Mouse (Mus musculus) c-Kit-negative CD71-positive TER-119-positive erythroid progenitor cells, embryonic 14.5 days (primary cell): ENCODE results near the gene Ccdc149.

Source experiments
- DNase-seq: peaks from one replicate; pipeline ENCODE4 v3.0.0-alpha.2; 2013; ENCODE audit warnings: low read depth, low spot score

Ccdc149 gene

DNA sequence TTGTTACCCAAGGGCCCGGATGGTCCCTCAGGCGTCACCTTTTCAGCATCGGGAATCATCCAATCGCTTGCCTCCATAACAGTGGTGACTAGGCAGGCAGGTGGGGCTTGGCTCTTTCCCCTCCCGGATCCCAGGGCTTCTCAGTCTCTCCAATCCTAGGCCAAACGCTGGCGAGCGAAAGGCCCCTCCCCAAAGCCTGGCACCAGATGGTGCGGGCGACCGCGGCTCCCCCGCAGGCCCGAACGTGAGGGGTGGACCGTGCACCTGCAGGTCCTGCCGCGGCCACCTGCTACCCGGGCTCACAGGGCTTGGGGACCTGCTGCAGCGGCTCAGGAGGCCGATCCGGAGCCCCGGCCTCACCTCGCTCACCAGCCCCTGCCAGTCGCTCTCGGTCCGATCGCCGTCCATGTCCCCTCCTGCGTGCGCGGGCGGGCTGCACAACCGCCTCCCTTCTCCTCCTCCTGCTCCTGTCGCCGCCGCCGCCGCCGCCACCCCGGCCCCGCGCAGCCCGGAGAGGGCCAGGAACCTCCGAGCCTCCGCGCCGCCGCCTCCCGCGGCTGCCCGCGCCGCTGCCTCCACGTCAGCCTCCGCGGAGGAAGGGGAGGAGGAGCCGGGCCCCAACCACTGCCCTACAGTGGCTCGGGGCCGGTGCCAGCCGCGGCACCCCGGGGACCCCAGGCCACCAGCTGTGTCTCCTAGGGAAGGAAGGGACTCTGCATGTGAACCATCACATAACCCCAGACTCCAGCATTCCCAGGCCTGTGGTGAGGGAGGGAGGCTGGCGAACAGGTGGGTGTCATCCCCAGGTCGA is at the start of gene Ccdc149:
Gene Ccdc149, minus strand, starts transcription at position 531 of the 811 bp plus-strand sequence.
- no peak for DNase-seq

DNA sequence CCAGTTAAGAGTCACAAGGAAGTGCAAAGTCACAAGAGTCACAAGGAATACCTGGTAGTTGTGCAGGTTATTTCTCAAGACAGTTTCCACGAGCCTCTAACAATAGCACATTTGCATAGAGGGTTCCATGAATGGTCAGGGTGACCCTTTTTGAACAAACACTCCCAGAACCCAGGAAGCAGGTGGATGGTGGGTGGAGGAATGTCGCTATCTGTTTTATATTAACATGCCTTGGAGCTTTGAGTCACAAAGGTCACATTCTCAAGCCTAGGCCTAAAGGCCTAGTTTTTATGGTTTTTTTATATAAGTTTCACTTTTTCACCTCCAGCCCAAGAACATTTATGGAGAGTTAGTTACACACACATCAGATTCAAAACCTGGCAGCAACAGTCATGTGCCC is 48.6 kb upstream of the Ccdc149 start:
- DNase-seq: no peak

DNA sequence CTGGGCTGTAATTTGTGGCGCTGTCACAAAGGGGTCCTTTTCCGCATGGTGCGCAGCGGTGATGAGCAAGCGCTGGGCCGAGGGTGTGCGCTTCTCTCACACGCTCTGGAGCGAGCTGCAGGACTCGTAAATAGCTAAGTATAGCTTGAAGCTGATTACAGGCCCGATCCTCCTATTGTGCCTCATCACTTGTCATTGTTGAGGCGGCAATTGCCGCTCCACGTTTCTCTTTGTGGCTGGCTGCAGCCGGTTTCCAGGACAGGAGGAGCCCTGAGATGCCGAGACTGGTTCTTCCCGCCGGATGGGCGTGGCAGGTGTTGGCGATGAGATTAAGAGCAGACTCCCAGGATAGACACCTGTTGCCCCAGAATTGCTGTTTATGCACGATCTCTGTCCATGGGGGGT is 44.8 kb upstream of the Ccdc149 start:
- no peak for DNase-seq

GRCm38 (mm10) chr5:52515246-52516021 is 44.1 kb upstream of the Ccdc149 start:
- DNase-seq: no peak

GRCm38 (mm10) chr5:52511089-52511488 is 39.8 kb upstream of the Ccdc149 start:
- no peak for DNase-seq

- DNase-seq: no peak
Observed at GRCm38 (mm10) chr5:52509416-52509815, 38.1 kb upstream of the Ccdc149 start.

DNA sequence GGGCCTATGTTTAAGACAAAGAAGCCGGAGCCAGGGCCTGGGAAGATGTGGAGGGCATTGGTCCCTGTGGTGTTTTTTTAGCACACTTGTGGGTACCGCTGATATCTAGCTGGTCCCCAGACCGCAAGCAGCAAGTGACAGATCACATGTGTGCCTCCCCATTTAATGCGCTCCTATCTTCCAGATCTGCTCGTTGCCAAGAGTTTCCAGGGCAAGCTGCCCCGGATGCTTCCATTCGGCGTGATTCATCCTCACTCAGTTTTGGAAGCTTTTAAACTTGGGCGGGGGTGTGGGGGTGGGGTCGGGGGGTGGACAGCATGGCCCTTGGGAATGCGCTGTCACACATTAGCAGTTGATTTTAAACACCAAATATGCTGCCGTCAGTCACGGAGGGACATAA is 33.3 kb upstream of the Ccdc149 start:
- DNase-seq: no peak

- DNase-seq: no peak
Observed at GRCm38 (mm10) chr5:52504148-52504547, 32.8 kb upstream of the Ccdc149 start.

DNA sequence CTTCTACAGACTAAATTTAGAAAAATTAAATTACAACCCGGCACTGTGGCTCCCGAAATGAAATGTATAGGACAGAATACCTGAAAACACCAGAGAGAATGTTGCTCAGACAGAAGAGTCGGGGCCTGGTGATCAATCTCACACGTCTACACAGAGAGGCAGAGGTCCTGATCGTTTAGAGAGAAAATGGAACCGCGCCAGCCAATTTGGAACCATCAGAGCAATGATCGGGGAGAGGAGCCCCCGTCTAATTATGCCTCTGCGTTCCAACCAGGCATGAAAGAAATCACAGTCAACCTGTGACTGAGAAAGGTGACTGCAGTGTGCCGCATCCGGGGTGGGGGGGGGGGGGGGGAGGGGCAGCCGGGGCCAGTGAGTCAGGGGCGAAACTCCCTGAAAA is 24.4 kb upstream of the Ccdc149 start:
- no peak for DNase-seq

- DNase-seq: no peak
Observed at GRCm38 (mm10) chr5:52491496-52491895, 20.2 kb upstream of the Ccdc149 start.

- DNase-seq: no peak
Observed at GRCm38 (mm10) chr5:52487559-52488430, 16.5 kb upstream of the Ccdc149 start.

DNA sequence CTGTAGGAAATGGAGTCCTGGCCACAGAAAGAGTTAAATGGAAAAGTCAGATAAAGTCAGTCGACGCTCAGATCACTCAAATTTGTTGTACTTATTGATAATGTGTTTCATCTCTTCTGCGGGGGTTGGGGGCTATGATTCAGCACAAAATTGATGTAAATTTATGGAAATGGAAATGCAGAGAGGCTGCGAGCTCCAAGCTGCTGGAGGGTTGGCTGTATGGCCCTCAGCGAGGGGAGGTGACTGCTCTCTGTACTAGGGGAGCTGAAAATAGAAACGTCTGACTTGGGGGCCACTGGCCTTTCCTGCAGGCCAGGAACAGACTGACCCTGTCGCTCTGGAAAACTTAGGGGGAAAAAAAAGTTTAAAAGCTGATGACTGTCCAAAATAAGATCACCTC is 5.5 kb upstream of the Ccdc149 start:
- DNase-seq: no peak

DNA sequence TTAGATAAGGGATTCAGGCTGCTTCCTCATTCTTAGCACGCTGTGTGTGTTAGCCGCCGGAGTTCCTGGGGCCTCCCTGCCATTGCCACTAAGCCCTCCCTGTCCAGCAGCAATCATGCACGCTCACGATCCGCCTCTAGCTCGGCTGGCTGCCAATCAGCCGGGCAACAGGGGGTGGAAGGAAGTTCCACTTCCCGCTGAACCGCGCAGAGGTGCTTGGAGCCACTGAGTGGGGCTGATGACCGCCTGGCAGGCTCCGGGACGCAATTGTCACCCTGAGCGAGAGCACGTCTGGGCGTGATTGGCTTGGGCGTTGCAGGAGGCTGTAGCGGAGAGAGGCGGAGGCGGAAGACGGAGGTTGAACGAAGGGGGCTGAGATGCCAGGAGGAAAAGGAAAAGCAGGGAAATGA is 5.0 kb upstream of the Ccdc149 start:
- DNase-seq: no peak

DNA sequence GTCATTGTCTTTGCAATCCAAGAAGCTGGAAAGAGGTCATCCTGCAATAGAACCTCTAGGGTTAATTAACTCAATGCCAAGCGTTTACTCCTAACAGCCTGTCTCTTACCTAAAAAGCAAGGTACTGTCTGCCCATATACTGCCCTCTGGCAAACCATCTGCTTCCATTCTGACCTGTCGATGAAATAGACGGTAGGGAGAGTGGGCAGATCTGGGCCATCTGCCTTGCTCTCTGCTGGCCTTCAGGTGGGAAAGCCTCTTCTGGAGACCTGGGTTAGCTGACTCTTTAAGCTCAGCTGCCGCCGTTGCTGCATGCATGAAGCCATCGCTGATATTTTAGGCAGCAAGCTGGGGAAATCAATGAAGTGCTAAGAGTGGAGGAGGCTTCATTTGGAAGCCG is 2.7 kb upstream of the Ccdc149 start:
- DNase-seq: no peak

DNA sequence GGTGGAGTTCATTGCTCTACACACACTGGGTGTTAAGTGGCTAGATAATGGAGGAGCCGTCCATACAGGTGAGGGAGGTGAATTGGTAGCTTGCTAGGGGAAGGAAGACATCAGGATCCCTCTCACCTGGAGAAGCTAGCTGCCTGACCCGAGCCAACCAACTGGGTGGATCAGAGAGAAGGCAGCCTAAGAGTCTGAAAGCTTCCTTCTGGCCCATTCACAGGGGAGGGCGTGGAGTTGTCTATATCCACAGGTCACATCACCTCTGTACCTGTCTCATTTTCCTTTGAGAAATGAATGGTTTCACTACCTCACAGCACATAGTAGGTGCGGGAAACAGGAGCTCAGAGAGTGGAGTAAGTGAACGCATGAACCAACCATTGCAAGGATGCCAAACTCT is 770 bp downstream of the Ccdc149 start:
- no peak for DNase-seq

GRCm38 (mm10) chr5:52467841-52468240 is 3.5 kb downstream of the Ccdc149 start:
- DNase-seq: no peak

DNA sequence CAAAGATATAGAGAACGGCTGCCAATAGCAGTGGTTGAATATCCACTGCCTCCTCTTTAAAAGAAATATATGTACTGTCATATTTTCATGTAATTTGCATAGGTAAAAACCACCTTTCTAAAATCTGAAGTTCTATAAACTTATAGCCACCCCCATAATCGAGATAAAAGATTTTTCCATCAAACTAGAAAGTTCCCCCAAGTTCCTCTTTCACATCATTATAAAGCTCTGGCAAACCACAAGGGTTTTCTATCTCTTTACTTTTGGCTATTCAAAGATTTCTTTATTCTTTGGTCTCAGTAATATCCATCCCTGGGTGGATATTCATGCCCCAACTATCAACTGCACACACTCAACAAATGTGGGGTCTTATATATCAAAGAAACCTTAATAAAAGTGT is 8.9 kb downstream of the Ccdc149 start:
- no peak for DNase-seq

DNA sequence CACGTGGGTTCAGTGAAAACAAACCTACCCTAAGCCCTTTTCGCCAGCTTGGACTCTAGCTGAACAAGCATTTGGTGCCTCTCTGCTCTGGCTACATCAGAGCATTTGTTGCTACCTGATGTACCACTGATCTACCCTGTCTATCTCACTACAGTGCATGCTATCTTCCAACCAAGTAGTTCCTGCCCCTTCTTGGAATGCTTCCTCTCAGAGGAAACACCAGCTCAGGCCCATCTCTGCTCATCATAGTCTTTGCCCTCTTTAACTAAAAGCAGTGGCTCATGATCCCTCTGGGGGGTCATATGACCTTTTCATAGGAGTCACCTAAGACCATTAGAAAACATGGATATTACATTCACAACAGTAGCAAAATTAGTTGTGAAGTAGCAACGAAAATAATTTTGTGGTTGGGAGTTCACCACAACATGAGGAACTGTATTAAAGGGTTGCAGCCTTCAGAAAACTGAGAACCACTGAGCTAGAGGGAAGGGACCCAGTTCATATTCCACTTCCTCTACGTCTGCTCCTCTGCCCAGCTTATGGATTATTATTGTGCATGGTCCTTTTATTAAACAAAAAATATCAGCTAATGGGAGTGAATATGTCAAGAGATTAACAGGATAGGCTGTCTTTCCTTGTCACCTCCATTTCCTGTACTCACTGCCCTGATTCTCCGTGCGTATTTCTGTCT is 9.7 kb downstream of the Ccdc149 start:
- DNase-seq: no peak

GRCm38 (mm10) chr5:52459308-52459707 is 12.0 kb downstream of the Ccdc149 start:
- no peak for DNase-seq

DNA sequence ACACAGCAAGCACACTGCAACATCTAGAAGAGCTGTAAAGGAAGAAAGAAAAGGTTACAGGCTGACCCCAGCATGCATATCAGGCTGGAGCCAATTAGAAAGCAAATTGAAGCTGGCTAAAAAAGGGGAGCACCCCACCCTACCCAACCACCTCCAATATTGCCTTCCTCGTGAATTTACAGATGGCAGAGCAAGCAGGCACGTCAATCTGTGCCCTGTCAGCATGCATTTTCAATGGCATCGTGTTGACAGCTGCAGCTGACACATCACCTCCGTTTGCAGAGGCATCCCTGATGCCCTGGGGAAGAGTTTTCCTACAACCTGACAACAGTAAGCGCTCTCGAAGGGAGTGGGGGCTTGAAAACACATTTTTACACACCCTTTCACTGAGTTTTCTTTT is 14.2 kb downstream of the Ccdc149 start:
- DNase-seq: no peak

GRCm38 (mm10) chr5:52450821-52451220 is 20.5 kb downstream of the Ccdc149 start:
- DNase-seq: no peak
